Mouse (Mus musculus): Measurements from ENCODE around the gene Gm45837. TPM values are rescaled to one million over a fixed set of nuclear protein-coding genes. Genes with fewer than 3 reads are reported as not detected.

Gene Gm45837
- polyA plus RNA-seq, 1 experiment from 2014 or later = not detected

GRCm38 (mm10) chr7:101459923-101460607 lies 49.4 kb downstream of the Gm45837 start:
- no peaks in the 10 kb centered on the region for H3K9me3 ChIP-seq (ENCODE audit: control insufficient read depth, low read length)
- ATAC-seq (ENCODE audit: low FRiP score, low TSS enrichment) (peak; percentile 15; the same call in 1 of the 2 replicates), DNase-seq (no peak)
- WGBS = 62% methylated on average over 10 of the region's 10 CpGs
- no peaks in the 10 kb centered on the region for H3K36me3 ChIP-seq (ENCODE audit: control insufficient read depth, insufficient read depth, low read length)
- H3K27me3 ChIP-seq (ENCODE audit: control insufficient read depth, insufficient read depth, low read length) = no peaks in the 10 kb centered on the region
- H3K4me2 ChIP-seq (ENCODE audit: low read length) = no peak overlapping the region
- no peak overlapping the region for H3K27ac ChIP-seq (replicated peaks; ENCODE audit: low read depth, low read length)
- peaks cover 15% of the 10 kb centered on the region; the same call in 1 of the 2 replicates for H3K4me1 ChIP-seq (ENCODE audit: control insufficient read depth, insufficient read depth, low read length)
- H3K4me3 ChIP-seq (replicated peaks; ENCODE audit: low read depth, low read length) = no peak overlapping the region
- H3K9ac ChIP-seq (replicated peaks; ENCODE audit: low read length) = no peak overlapping the region

GRCm38 (mm10) chr7:101460608-101460957 lies 49.9 kb downstream of the Gm45837 start:
- Histone ChIP-seq H3K4me2 (ENCODE audit: low read length) (no peak overlapping the region), H3K9me3 (ENCODE audit: control insufficient read depth, low read length) (no peaks in the 10 kb centered on the region), H3K4me3 (replicated peaks; ENCODE audit: low read depth, low read length) (no peak overlapping the region), H3K27me3 (ENCODE audit: control insufficient read depth, insufficient read depth, low read length) (no peaks in the 10 kb centered on the region), H3K27ac (replicated peaks; ENCODE audit: low read depth, low read length) (no peak overlapping the region), H3K36me3 (ENCODE audit: control insufficient read depth, insufficient read depth, low read length) (no peaks in the 10 kb centered on the region), H3K4me1 (ENCODE audit: control insufficient read depth, insufficient read depth, low read length) (peaks cover 15% of the 10 kb centered on the region; the same call in 1 of the 2 replicates), H3K9ac (replicated peaks; ENCODE audit: low read length) (no peak overlapping the region)
- DNase-seq (peak; percentile 56), ATAC-seq (ENCODE audit: low FRiP score, low TSS enrichment) (peak; percentile 18; the same call in 1 of the 2 replicates)
- WGBS = 44% methylated on average over 10 of the region's 10 CpGs

GRCm38 (mm10) chr7:101461571-101461970 lies 50.9 kb downstream of the Gm45837 start:
- Histone ChIP-seq H3K4me2 (ENCODE audit: low read length) (no peak overlapping the region), H3K4me1 (ENCODE audit: control insufficient read depth, insufficient read depth, low read length) (peaks cover 15% of the 10 kb centered on the region; the same call in 1 of the 2 replicates), H3K4me3 (replicated peaks; ENCODE audit: low read depth, low read length) (no peak overlapping the region), H3K9ac (replicated peaks; ENCODE audit: low read length) (no peak overlapping the region), H3K9me3 (ENCODE audit: control insufficient read depth, low read length) (no peaks in the 10 kb centered on the region), H3K27me3 (ENCODE audit: control insufficient read depth, insufficient read depth, low read length) (no peaks in the 10 kb centered on the region), H3K27ac (replicated peaks; ENCODE audit: low read depth, low read length) (no peak overlapping the region), H3K36me3 (ENCODE audit: control insufficient read depth, insufficient read depth, low read length) (no peaks in the 10 kb centered on the region)
- ATAC-seq (ENCODE audit: low FRiP score, low TSS enrichment) = no peak
- WGBS = 91% methylated on average over 11 of the region's 11 CpGs
- DNase-seq = no peak

- Histone ChIP-seq H3K9me3 (ENCODE audit: control insufficient read depth, low read length) (no peaks in the 10 kb centered on the region), H3K27ac (replicated peaks; ENCODE audit: low read depth, low read length) (no peak overlapping the region), H3K9ac (replicated peaks; ENCODE audit: low read length) (no peak overlapping the region), H3K27me3 (ENCODE audit: control insufficient read depth, insufficient read depth, low read length) (no peaks in the 10 kb centered on the region), H3K36me3 (ENCODE audit: control insufficient read depth, insufficient read depth, low read length) (no peaks in the 10 kb centered on the region), H3K4me3 (replicated peaks; ENCODE audit: low read depth, low read length) (no peak overlapping the region), H3K4me1 (ENCODE audit: control insufficient read depth, insufficient read depth, low read length) (peaks cover 8% of the 10 kb centered on the region; the same call in 1 of the 2 replicates), H3K4me2 (ENCODE audit: low read length) (no peak overlapping the region)
- DNase-seq (no peak), ATAC-seq (ENCODE audit: low FRiP score, low TSS enrichment) (no peak)
- WGBS = 78% methylated on average over 14 of the region's 14 CpGs
Observed at GRCm38 (mm10) chr7:101462327-101463068, 51.8 kb downstream of the Gm45837 start.

- H3K4me2 ChIP-seq (ENCODE audit: low read length) = no peak overlapping the region
- DNase-seq = no peak
- no peak overlapping the region for H3K27ac ChIP-seq (replicated peaks; ENCODE audit: low read depth, low read length)
- no peak for ATAC-seq (ENCODE audit: low FRiP score, low TSS enrichment)
- WGBS = 69% methylated on average over 11 of the region's 11 CpGs
- H3K9me3 ChIP-seq (ENCODE audit: control insufficient read depth, low read length) = no peaks in the 10 kb centered on the region
- no peaks in the 10 kb centered on the region for H3K27me3 ChIP-seq (ENCODE audit: control insufficient read depth, insufficient read depth, low read length)
- no peak overlapping the region for H3K9ac ChIP-seq (replicated peaks; ENCODE audit: low read length)
- H3K4me3 ChIP-seq (replicated peaks; ENCODE audit: low read depth, low read length) = no peak overlapping the region
- peaks cover 7% of the 10 kb centered on the region; the same call in 1 of the 2 replicates for H3K4me1 ChIP-seq (ENCODE audit: control insufficient read depth, insufficient read depth, low read length)
- H3K36me3 ChIP-seq (ENCODE audit: control insufficient read depth, insufficient read depth, low read length) = no peaks in the 10 kb centered on the region
Observed at GRCm38 (mm10) chr7:101463665-101464271, 53.1 kb downstream of the Gm45837 start.

GRCm38 (mm10) chr7:101464927-101465326 lies 54.2 kb downstream of the Gm45837 start:
- WGBS = 64% methylated on average over 4 of the region's 4 CpGs
- peaks cover 7% of the 10 kb centered on the region; the same call in 1 of the 2 replicates for H3K4me1 ChIP-seq (ENCODE audit: control insufficient read depth, insufficient read depth, low read length)
- H3K27me3 ChIP-seq (ENCODE audit: control insufficient read depth, insufficient read depth, low read length) = no peaks in the 10 kb centered on the region
- H3K27ac ChIP-seq (replicated peaks; ENCODE audit: low read depth, low read length) = no peak overlapping the region
- H3K9me3 ChIP-seq (ENCODE audit: control insufficient read depth, low read length) = no peaks in the 10 kb centered on the region
- no peak overlapping the region for H3K4me3 ChIP-seq (replicated peaks; ENCODE audit: low read depth, low read length)
- no peak overlapping the region for H3K9ac ChIP-seq (replicated peaks; ENCODE audit: low read length)
- no peak overlapping the region for H3K4me2 ChIP-seq (ENCODE audit: low read length)
- DNase-seq (no peak), ATAC-seq (ENCODE audit: low FRiP score, low TSS enrichment) (no peak)
- H3K36me3 ChIP-seq (ENCODE audit: control insufficient read depth, insufficient read depth, low read length) = no peaks in the 10 kb centered on the region

- ATAC-seq (ENCODE audit: low FRiP score, low TSS enrichment) = no peak
- H3K27ac ChIP-seq (replicated peaks; ENCODE audit: low read depth, low read length) = no peak overlapping the region
Observed at GRCm38 (mm10) chr7:101465392-101465791, 54.7 kb downstream of the Gm45837 start.

GRCm38 (mm10) chr7:101465850-101466580 lies 55.3 kb downstream of the Gm45837 start:
- H3K27ac ChIP-seq (replicated peaks; ENCODE audit: low read depth, low read length) = no peak overlapping the region
- H3K9me3 ChIP-seq (ENCODE audit: control insufficient read depth, low read length) = no peaks in the 10 kb centered on the region
- 89% methylated on average over 8 of the region's 8 CpGs for WGBS
- H3K9ac ChIP-seq (replicated peaks; ENCODE audit: low read length) = no peak overlapping the region
- no peak for ATAC-seq (ENCODE audit: low FRiP score, low TSS enrichment)
- no peaks in the 10 kb centered on the region for H3K27me3 ChIP-seq (ENCODE audit: control insufficient read depth, insufficient read depth, low read length)
- no peaks in the 10 kb centered on the region for H3K4me1 ChIP-seq (ENCODE audit: control insufficient read depth, insufficient read depth, low read length)
- H3K4me3 ChIP-seq (replicated peaks; ENCODE audit: low read depth, low read length) = no peak overlapping the region
- H3K4me2 ChIP-seq (ENCODE audit: low read length) = no peak overlapping the region
- no peaks in the 10 kb centered on the region for H3K36me3 ChIP-seq (ENCODE audit: control insufficient read depth, insufficient read depth, low read length)
- DNase-seq = no peak

More at GRCm38 (mm10) chr7:101465392-101465791, 54.7 kb downstream of the Gm45837 start:
- no peak overlapping the region for H3K4me3 ChIP-seq (replicated peaks; ENCODE audit: low read depth, low read length)
- peak; percentile 30 for DNase-seq
- no peaks in the 10 kb centered on the region for H3K36me3 ChIP-seq (ENCODE audit: control insufficient read depth, insufficient read depth, low read length)
- no peaks in the 10 kb centered on the region for H3K27me3 ChIP-seq (ENCODE audit: control insufficient read depth, insufficient read depth, low read length)
- no peak overlapping the region for H3K4me2 ChIP-seq (ENCODE audit: low read length)
- H3K9ac ChIP-seq (replicated peaks; ENCODE audit: low read length) = no peak overlapping the region
- no peaks in the 10 kb centered on the region for H3K9me3 ChIP-seq (ENCODE audit: control insufficient read depth, low read length)
- WGBS = 57% methylated on average over 14 of the region's 14 CpGs
- H3K4me1 ChIP-seq (ENCODE audit: control insufficient read depth, insufficient read depth, low read length) = peaks cover 3% of the 10 kb centered on the region; the same call in 1 of the 2 replicates
